Mouse (Mus musculus) cerebellum, postnatal 4 days (tissue): ENCODE measurements around the gene Ppp1r15b.

Experiments used
- DNase-seq, 2 experiments: peaks; one replicate each; pipeline ENCODE4 v3.0.0; 2022; ENCODE audit warnings: low spot score in 2 of 2, mixed read lengths in 1 of 2

Ppp1r15b gene

DNA sequence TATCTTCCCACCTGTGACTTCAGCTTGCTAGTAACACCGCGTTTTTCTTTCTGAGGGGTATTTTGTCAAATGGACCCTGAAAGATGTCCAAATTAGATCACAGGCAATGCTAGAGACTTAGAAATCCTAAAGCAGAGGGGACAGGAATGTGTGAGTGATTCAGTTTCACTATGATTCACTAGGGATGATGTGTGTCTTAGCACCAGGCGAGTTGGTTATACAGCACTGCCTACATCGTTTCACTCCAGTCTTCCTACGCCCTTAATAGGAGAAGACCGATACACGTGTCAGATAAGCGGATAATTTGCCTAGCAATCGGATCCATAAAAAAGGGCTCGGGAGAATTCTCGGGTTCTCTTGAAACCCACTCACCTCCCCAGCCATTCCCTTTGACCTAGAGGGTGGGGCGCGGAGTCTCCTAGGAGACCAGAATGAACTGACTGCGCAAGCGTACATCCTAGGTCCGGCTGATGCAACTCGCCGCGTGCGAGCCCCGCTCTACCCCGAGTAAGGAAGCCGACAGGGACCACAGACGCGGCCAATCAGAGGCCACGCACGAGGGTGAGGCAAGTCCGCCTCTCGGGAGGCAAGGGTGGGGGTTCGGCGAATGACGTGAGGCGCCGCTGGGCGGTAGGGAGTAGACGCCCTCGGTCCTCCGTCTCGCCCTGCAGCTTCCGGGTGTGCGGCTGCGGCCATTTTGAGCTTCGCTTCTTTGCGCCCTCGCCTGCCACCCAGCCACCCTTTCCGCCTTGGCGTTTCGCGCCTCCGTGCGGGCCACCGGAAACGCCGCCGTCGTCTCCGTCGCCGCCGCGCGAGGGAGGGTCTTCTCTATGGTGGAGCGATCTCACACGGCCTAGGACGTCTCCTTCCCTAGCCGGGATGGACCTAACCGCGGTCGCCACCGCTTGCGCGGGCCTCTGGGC lies at the start of gene Ppp1r15b:
Gene Ppp1r15b (plus strand): TSS at position 506 of the 923 bp plus-strand sequence.
- peak; percentile 89 to 97 for DNase-seq

DNA sequence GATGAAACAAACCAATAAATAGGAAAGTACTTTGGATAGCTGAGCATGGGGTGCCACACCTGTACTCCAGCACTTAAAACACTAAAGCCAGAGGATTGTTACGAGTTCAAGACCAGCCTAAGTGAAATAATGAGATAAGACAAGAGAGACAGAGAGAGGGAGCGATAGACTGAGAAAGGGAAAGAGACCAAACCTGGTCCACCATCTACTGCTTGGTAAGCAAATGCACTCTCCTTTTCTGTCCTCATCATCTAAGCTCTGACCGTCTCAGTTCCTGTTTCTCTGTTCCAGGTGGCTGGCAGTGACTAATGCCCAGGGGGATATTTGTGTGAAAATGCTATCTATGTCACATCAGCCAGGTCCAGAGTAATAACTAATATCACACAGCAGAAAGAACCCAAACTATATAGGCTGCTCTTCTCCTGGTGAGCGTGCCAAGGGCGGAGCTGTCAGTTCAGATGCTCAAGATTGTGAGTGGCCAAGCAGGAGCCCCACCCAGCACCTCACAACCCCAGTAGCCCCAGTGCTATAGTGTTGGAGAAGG lies 47.9 kb upstream of the Ppp1r15b start:
- DNase-seq: no peak

DNA sequence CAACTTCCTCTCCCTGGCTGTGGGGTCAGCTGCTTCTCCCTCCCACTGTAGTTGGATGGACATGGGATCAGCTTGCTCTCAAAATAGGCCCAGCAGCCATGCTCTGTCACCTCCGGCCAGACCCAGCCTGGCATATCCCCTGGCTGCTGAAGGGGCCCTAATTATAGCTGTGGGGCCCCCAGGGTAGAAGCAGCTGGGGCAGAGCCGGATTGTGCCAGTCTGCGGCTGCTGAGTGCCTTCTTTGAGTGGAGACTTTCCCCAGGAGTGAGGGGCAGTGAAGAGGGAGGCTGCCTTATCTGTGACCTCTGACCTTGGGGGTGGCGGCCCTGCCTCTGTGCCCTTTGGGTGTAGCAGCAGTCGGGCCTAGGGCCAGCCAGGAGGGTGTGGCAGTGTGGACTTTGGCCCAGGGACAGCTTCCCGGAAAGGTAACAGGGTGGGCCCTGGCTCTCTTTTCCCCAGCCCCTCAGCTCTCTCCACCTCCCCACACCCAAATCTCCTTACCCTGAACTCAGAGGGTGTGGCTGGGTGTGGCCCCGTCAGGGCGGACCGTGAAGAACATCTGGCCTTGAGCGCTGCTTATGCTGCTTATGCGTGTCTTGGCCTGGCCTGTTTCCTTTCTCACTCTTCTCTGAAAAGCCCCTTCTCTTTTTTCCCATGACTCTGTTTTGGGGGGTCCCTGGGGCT lies 46.9 kb upstream of the Ppp1r15b start:
- DNase-seq: no peak

DNA sequence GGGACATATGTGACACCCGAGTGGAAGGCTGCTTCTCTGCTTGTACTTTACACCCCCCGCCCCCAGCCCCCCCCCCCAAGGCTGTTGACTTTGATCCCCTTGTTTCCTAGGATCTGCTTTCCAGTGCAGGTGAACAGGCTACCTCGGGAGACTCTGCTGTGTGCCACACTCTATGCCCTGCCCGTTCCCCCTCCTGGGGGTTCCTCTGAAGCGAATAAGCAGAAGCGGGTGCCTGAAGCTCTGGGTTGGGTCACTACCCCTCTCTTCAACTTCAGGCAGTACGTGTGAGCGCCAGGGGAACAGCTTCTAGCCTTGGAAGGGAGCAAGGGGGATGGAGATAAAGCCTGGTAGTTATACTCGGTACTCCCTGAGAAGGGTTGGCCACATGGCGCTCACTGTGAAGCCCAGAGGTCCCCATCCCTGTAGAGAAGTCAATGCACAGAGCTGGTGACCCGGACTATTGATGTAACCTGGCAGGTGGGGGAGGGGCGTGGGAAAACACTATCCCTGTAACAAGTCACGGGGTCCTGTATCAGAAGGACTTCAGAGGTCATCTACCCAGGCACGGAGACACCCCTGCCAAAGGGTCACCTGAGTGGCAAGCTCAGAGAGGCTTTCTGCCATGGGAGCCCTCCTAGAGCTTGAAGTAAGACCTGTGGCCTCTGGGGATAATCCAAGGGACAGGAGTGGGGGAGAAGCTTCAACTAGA lies 46.1 kb upstream of the Ppp1r15b start:
- no peak for DNase-seq

DNA sequence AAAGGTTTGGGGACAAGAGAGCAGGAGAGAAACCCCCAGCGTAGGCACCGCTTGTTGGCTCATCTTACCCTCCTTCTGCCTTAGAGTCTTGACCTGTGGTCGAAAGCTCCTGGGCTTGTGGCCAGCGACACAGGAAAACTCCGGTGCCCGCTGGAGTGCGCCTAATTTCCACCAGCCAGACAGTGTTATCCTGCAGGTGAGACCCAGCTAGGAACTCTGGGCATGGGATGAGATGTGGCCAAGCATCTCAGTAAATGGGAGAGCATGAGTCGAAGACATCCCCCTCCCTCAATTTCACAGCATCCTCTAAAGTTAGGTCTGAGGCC lies 45.6 kb upstream of the Ppp1r15b start:
- DNase-seq: no peak

DNA sequence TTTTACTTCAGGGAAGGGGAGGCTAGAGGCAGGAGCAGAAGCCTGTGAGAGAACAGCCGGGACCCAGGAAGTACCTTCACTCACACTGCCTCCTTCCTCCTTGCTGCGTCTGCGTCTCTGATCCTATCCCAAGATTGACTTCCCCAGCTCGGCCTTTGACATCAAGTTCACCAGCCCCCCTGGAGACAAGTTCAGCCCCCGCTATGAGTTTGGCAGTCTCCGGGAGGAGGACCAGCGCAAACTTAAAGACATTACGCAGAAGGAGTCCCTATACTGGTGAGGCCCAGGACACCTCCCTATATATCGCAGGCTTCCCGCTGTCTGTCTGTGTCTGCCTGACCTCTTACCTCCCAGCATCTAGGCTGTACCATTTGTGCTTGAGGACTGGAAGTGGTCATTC lies 44.1 kb upstream of the Ppp1r15b start:
- no peak for DNase-seq

DNA sequence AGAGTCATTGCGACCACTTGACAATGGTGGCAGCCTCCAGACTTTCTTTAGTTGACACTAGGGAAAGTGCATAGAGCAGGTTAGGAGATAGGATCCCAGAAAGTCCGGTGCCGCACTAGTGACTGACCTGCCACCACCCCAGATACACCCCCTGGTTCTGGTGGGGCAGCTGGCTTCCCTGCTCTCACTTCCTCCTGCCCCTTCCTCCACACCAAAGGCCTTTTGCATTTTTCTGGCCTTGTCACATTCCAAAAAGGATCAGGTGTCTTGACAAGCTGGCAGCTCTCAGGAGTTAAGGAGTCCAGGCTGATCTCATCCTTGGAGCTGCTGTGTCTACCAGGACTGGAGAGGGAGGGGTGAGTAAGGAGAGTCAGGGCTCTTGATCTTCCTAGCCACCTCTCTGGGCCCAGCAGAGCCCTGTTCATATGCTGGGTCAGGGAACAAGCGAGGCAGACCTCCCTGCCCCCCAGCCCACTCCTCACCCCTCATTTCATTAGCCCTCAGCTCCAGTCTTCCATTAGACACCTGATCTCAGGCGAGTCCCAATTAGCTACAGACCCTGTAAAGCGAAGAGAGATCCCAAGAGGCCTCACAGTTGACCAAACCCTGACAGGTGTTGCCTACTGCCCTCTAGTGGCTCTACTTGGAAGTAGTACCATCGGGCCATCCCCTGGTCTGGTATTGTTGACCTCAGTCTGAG lies 43.6 kb upstream of the Ppp1r15b start:
- DNase-seq: peak in 1 of 2 experiments; percentile 68

DNA sequence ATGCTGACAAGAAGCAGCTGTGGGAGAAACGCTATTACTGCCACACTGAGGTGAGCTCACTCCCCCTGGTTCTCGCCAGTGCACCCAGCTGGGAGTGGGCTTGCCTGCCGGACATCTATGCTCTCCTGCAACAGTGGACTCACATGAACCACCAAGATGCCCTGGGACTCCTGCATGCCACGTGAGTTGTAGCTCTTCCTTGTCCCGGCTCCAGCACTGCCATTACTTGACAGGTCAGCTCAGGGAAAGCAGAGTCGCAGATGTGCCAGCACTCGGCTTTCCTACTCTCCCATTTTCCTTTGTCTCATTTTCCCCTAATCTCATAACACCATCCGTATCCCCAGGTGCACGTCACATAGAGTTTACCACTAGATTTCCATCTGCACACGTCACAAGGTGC lies 42.7 kb upstream of the Ppp1r15b start:
- DNase-seq: no peak

DNA sequence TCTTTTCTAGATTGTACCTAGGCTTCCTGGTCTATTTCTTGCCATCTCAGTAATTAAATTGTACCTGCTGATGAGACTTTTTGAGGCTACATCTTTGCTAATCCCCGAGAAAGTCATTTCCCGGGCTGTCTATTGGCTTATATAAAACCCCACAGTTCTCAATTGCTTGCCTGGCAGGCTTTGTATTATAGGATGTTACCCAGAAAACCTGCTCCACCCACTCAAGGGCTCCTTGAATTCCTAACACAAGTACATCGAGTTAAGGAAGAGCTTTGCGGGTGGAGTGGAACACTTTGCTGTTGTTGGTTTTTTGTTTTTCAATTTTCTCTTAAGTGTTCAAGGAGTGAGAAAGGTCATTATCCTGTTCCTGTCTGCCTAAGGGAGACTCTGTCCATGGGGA lies 41.5 kb upstream of the Ppp1r15b start:
- DNase-seq: no peak

DNA sequence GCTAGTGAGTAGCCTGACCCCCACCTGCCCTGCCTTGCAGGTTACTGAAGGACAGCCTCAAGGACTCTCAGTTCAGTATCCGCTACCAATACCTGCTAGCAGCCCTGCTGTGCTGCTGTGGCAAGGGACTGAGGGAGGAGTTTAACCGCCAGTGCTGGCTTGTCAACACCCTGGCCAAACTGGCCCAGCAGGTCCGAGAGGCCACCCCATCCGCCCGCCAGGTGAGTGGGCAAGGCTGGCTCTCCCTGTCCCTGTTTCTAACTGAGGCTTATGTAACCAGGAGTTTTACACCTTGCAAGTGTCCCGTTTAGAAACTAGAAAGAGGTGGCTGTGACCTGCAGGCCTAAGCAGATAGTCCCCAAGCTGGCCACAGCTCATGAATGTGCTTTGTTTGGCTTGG lies 40.3 kb upstream of the Ppp1r15b start:
- no peak for DNase-seq

DNA sequence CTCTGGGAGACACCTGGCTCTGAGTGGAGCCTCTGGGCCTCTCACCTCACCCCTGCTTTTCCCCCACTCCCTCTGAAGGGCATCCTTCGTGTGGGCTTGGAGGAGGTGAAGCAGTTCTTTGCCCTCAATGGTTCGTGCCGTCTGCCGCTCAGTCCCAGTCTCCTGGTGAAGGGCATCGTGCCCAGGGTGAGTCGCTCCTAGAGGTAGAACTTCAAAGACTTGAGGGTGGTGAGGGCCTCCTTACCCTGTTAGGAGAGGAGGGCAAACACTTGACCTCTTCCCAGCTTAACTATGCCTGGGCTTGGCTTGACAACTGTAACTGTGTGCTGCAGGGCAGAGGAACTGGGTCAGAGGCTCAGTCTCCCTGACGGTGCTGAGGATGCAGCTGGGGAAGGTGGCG lies 39.5 kb upstream of the Ppp1r15b start:
- no peak for DNase-seq

DNA sequence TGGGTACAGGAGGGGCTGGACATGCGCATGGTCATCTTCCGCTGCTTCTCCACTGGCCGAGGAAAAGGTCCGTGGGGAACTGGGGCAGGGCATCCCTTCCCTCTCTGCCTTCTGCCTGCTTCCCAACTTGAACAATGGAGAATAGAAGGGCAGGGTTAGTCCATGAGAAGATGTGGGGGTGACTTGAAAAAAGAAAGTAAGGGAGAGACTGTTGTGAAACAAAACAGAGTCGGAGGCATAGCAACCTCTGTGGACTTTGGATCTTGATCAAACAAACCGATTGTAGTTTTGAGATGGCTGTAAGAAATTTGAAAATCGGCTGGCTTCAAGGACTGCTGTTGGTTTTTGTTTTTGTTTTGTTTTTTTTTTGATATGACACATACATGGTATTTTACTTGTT lies 37.2 kb upstream of the Ppp1r15b start:
- DNase-seq: no peak

DNA sequence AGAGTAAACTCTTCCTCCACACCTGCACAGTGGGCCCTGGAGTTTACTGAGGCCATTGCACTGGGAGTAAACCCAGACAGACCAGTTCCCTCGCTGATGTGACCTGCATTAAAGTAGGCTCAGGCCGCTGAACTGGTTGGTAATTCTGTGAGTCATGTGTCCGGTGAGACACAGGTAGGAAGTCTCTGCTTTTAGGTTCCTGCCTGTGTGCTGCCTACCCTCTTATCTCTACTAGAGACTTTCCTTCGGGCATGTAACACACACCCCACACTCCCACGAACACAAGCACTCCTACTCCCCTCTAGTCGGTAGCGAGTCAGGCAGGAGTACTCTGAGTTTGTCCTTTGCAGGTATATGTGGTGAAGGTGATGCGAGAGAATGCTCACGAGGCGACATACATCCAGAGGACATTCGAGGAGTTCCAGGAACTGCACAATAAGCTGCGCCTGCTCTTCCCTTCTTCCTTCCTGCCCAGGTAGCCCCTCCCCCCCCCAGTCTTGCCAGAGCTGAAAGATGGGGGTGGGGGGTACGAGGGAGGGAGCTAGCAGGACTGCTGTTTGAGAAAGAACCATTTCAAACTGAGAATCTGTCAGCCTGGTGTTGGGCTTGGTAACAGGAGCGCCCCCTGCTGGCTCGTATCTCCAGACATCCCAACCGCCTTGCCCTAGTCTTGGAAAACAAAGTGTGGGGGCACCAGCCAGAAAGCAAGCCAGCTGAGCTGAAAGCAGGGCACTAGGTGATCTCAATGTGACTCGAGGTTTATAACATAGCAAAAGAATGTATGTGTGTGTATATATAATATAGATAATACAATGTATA lies 29.8 kb upstream of the Ppp1r15b start:
- DNase-seq: peak; percentile 50 to 79

DNA sequence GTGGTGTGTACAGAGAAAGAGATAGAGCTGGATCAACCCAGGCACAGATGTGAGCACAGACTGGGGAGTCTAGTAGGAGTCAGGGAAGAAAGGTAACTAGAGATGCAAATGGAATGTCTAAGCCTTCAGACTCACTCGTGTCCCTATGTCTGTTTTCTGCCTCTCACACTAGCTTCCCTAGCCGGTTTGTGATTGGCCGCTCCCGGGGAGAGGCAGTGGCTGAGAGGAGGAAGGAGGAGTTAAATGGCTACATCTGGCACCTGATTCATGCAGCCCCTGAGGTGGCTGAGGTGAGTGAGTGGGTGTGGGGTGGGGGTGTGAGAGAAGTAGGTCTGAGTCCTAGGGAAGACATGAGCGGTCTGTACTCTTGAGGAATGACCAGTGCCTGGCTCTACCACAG lies 28.8 kb upstream of the Ppp1r15b start:
- DNase-seq: no peak

DNA sequence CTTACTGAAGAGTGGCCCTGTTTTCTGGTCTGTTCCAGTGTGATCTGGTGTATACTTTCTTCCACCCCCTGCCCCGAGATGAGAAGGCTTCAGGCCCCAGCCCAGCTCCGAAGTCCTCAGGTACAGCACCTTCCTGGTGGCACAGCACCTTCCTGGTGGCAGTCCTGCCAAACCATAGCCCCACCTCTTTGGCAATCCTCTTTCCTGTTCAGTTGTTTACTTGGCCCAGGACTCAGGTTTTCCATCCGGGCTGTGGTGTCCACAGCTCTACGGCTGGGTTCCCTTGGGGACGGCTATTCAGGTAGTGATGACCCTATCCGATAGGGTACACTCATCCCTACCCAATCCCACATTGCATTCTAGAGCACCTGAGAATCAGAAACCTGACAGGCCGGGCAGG lies 27.6 kb upstream of the Ppp1r15b start:
- no peak for DNase-seq

DNA sequence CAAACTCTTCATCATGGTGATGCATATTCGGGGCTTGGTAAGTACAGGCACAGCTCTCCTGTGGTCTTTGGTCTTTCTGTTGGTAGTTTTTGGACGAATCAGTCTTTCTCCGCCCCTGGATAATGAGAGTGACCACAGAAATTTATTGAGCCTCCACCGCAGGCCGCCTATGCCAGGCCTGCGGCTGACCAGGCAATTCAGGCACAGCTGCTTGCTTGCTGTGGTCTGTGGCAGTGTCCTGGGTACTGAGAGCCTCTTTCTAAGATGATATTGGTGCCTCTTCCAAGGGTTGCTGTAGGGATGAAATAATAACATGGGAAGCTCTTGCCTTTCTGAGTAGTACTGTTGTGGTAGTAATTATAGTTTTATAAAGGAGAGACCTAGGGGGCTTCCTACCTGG lies 27.1 kb upstream of the Ppp1r15b start:
- no peak for DNase-seq

DNA sequence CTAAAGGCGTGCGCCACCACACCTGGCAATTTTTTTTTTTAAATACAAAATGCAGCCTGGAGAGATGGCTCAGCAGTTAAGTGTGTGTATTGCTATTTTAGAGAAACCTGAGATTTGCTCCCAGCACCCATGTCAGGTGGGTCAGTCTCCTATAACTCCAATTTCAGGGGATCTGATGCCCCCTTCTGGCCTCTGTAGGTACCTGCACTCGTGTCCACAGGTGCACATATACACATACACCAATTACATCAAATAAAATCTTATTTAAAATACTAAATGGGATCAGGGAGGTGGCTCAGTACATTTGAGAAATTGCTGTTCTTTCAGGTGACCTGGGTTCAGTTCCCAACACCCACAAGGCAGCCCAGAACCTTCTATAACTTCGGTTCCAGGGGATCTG lies 14.8 kb upstream of the Ppp1r15b start:
- no peak for DNase-seq

DNA sequence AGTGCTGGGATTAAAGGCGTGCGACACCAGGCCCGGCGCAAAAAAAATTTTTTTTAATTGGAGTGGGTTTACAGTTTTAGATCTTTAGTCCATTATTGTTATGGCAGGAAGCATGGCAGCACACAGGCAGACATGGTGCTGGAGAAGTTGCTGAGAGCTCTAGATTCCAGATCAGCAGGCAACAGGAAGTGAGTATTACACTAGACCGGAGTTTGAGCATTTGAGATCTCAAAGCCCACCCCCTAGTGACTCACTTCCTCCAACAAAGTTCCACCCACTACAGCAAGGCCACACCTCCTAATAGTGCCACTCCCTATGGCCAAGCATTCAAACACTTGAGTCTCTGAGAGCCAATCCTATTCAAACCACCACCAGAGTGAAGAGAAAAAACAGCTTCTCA lies 12.8 kb upstream of the Ppp1r15b start:
- no peak for DNase-seq

DNA sequence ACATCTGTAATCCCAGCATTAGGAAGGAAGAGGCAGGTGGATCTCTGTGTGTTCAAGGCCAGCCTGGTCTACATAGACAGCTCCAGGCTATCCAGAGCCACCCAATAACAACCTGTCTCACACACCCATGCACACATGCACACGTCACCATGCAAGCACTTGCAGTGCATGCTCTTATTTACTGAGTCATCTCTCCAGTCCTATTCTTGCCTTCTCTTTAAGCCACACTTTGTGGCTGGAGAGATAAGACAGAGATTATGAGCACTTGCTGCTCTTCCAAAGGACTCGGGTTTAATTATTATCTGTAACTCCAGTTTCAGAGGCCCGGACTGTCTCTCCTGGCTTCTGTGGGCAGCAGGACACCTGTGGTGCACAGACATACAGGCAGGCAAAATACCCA lies 12.1 kb upstream of the Ppp1r15b start:
- no peak for DNase-seq

DNA sequence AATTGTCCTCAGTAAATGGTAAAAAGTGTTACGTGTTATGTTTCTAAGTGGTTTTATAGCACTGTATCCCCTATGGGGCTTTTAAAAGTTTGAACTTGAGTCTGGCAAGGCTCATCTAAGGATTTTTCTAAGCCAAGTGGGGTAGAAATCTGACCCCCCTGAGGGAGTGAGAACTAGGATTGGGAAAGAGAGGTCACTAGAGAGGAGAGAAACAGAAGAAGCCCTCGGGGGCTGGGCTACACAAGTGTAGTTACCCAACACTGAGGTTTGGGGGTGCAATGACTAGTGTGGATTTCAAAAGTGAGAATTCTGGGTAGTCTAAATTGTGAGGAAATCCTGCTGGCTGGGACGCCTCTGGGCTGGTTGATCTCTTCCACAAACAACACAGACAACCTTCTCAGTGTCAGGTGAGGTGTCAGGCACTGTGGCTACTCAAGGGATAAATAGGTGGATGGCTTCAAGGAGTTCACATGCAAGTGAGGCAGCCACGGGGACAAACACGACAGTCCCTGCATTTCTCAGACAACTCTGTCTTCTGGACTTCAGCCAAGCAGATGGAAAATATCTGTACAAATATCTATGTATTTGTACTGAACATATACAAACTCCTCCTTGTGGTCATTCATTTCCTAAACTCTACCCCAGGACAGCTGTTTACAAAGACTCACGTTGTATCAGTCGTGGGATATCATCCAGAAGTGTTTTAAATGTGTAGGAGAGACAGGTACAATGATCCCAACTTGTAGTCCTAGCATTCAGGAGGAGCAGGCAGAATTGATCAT lies 10.8 kb upstream of the Ppp1r15b start:
- DNase-seq: no peak
